Mouse (Mus musculus) stomach, embryonic 16.5 days (tissue): ENCODE results near the gene Acaca. TPM values are rescaled to one million over a fixed set of nuclear protein-coding genes. Genes with fewer than 3 reads are reported as not detected.

Experiments
- ATAC-seq: fragments of 200-750 bp; cut with Nextera tagmentation; 2 replicates; pipeline ENCODE4 v1.8.0; 2017; ENCODE audit warnings: moderate number of reproducible peaks, moderate TSS enrichment; ENCODE audit not compliant: insufficient read depth, low FRiP score
- H3K27ac ChIP-seq: fragments of 300-500 bp; sonication (generic); 2 replicates; pipeline ENCODE4 v1.5.1; 2014; ENCODE audit warnings: low read length
- H3K27me3 ChIP-seq: fragments of 300-500 bp; sonication (generic); 2 replicates; pipeline ENCODE4 v1.6.1; 2014; ENCODE audit warnings: low read length, control low read depth, mixed read lengths; ENCODE audit not compliant: control insufficient read depth, insufficient read depth
- H3K36me3 ChIP-seq: fragments of 300-500 bp; sonication (generic); 2 replicates; pipeline ENCODE4 v1.6.1; 2014; ENCODE audit warnings: low read length; ENCODE audit not compliant: control insufficient read depth, insufficient read depth
- H3K4me1 ChIP-seq: fragments of 300-500 bp; sonication (generic); 2 replicates; pipeline ENCODE4 v1.6.1; 2014; ENCODE audit warnings: low read length, control low read depth, mixed read lengths; ENCODE audit not compliant: control insufficient read depth, insufficient read depth
- H3K4me2 ChIP-seq: fragments of 300-500 bp; sonication (generic); 2 replicates; pipeline ENCODE4 v1.6.1; 2014; ENCODE audit warnings: low read depth, low read length, mixed read lengths
- H3K4me3 ChIP-seq: fragments of 300-500 bp; sonication (generic); replicated peaks from 2 replicates; pipeline ENCODE4 v1.5.1; 2014; ENCODE audit warnings: mild to moderate bottlenecking, low read length
- H3K9ac ChIP-seq: fragments of 300-500 bp; sonication (generic); 2 replicates; pipeline ENCODE4 v1.6.1; 2014; ENCODE audit warnings: low read length
- H3K9me3 ChIP-seq: fragments of 300-500 bp; sonication (generic); replicated peaks from 2 replicates; pipeline ENCODE4 v1.6.1; 2016; ENCODE audit warnings: low read length, control low read depth; ENCODE audit not compliant: control insufficient read depth
- WGBS: fragments of 180-500 bp; shearing (Covaris S2); extraction: QIAGEN DNeasy Blood & Tissue Kit; methylation state at CpG from one replicate; pipeline ENCODE4 v1.1.7; 2014; 5-methylcytosine and 5-hydroxymethylcytosine counted together
- polyA plus RNA-seq: library from polyadenylated mRNA; unstranded; fragments of >200 nt; fragmentation: Nextera tagmentation; extraction: Ambion mirVana; gene quantifications from 2 replicates; pipeline ENCODE4 v1.2.1, GENCODE M21; 2015

The Acaca gene
- polyA plus RNA-seq, 1 experiment from 2014 or later = 16.1 TPM

DNA sequence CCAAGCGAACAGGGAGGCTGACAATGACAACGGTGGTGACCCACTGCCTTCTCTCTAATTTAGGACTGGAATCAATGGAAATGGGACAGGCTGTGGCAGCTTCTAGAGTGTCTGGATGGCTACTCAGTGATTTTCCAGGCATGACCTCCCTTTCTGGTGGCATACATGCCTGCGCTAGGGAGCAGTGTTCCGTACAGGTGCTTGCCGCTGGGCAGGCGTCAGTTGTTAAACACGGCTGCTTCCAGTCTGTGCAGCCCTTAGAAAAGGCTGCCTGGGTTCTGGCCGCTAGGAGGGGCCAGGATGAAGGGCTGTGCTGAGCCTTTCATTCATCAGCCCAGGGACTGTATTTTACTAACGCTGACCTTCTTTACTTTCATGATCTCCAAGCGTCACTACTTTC lies 63.8 kb downstream of the Acaca start:
- Histone ChIP-seq H3K36me3 (no peaks in the 10 kb centered on the region), H3K4me1 (no peaks in the 10 kb centered on the region), H3K4me2 (no peak overlapping the region), H3K27ac (no peak overlapping the region), H3K9me3 (no peaks in the 10 kb centered on the region), H3K9ac (no peak overlapping the region), H3K27me3 (no peaks in the 10 kb centered on the region), H3K4me3 (no peak overlapping the region)
- WGBS = 74% methylated on average over 10 of the region's 10 CpGs
- ATAC-seq = no peak

DNA sequence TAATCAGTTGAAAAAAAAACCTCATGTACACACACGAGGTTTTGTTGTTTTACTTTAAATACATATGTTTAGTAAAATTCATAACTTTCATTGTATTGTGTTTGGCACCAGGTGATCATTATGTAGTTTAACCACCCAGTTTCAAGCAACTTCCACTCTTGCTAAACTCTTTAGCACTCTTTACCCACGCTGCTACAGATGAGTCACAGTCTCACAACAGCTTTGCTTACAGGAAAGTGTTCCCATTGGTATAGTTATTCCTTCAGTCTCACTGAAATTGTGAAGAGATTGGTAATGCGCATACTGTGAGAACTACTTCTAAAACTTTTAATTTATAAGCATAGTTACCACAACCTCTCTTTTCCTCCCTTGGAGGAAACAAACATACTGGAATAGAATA lies 65.3 kb downstream of the Acaca start:
- Histone ChIP-seq H3K9ac (no peak overlapping the region), H3K4me3 (no peak overlapping the region), H3K4me2 (no peak overlapping the region), H3K4me1 (no peaks in the 10 kb centered on the region), H3K9me3 (no peaks in the 10 kb centered on the region), H3K36me3 (no peaks in the 10 kb centered on the region), H3K27ac (no peak overlapping the region), H3K27me3 (no peaks in the 10 kb centered on the region)
- WGBS = 84% methylated on average over 3 of the region's 3 CpGs
- ATAC-seq = no peak

DNA sequence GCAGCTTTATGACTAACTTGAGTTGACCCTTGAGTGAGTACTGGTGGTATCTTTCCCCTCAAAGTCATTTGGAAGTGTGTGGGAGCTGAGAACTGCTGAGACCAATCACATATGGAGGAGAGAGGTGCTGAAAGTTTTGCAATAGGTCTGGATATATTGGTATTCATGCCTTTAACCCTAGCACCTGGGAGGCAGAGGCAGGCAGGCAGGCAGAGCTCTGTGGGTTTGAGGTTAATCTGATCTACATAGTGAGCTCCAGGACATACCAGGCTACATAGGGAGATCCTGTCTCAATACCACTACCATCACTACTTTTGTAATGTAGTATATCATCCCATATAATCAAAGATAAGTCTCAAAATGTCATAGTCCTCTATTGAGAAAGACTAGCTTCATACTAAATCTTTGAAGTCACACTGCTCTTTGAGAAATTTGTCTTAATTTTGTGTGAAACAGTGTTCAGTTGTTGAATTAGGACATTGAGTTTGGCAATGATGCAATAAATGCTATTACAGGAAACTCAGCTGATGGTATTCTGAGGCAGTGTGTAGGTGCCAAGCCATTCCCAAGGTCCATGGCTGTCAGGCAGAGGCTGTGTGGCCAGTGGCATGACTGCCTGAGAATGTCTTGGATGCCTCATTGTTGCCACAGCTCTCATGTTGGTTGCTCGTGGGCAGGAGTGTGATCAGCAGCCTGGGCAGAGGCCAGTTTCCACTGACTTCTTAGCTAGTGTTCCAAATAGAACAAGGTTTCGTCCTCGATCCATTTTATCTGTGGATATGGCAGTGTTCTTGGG lies 68.3 kb downstream of the Acaca start:
- Histone ChIP-seq H3K9ac (no peak overlapping the region), H3K36me3 (no peaks in the 10 kb centered on the region), H3K9me3 (no peaks in the 10 kb centered on the region), H3K4me1 (no peaks in the 10 kb centered on the region), H3K27ac (no peak overlapping the region), H3K4me3 (no peak overlapping the region), H3K4me2 (no peak overlapping the region), H3K27me3 (no peaks in the 10 kb centered on the region)
- 91% methylated on average over 3 of the region's 3 CpGs for WGBS
- ATAC-seq = no peak

DNA sequence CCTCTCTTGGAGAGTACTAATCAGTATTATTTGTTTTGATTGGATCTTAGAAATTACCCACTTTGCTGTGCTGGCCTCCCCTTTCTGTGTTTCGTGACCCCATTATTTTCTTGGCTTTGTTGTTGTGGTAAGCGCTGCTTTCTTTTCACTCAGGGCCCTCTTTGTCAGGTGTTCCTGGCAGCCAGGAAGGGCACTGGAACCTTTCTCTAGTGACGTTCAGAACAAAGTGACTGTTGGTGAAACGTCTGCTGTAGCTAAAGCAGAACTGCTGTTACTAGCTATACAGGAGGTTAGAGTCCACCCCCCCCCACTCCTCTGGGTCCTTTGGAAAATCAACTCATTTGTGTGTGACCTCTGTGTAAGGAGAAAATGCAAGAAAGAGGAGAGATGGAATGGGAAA lies 76.3 kb downstream of the Acaca start:
- H3K27ac ChIP-seq = no peak overlapping the region
- no peak overlapping the region for H3K4me3 ChIP-seq
- WGBS = 59% methylated on average over 4 of the region's 4 CpGs
- no peaks in the 10 kb centered on the region for H3K9me3 ChIP-seq
- H3K36me3 ChIP-seq = no peaks in the 10 kb centered on the region
- no peaks in the 10 kb centered on the region for H3K4me1 ChIP-seq
- no peak overlapping the region for H3K4me2 ChIP-seq
- no peak overlapping the region for H3K9ac ChIP-seq
- no peak for ATAC-seq
- no peaks in the 10 kb centered on the region for H3K27me3 ChIP-seq

DNA sequence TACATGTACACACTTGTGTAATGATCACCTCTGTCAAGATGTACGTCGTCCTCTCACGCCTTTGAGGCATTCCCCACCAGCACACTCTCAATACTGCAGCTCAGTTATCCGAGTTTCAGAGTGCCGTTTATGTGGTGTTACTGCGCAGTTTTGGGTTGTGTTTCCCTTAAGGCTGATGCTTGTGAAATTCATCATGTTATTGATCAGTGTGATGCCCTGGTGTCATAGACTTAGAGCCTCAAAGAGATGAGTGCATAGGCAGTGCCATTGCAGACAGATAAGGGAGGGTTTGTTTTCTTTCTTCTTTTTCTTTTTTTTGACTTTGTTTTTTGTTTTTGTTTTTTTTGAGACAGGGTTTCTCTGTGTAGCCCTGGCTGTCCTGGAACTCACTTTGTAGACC lies 81.4 kb downstream of the Acaca start:
- no peak overlapping the region for H3K9ac ChIP-seq
- ATAC-seq = no peak
- H3K9me3 ChIP-seq = no peaks in the 10 kb centered on the region
- no peaks in the 10 kb centered on the region for H3K36me3 ChIP-seq
- no peak overlapping the region for H3K4me3 ChIP-seq
- no peaks in the 10 kb centered on the region for H3K27me3 ChIP-seq
- no peak overlapping the region for H3K27ac ChIP-seq
- no peaks in the 10 kb centered on the region for H3K4me1 ChIP-seq
- no peak overlapping the region for H3K4me2 ChIP-seq
- 93% methylated on average over 6 of the region's 6 CpGs for WGBS

DNA sequence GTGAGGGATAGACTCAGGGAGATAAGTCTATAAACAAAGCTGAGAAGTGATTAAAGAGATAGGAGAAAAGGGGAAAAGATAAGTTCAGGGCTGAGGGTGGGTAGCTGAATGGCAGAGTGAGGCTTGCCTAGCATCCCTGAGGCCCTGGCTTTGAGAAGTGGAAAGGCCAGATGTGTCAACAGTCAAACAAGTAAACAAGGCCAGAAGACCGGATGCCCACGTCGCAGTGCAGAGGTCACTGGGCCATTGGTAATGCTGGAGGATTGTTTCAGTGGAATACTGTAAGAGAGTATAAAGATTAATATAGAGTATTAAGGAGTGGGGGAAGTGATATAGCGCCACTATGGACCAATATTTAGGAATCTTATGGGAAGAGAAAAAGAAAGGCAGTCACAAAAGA lies 89.5 kb downstream of the Acaca start:
- Histone ChIP-seq H3K27ac (no peak overlapping the region), H3K27me3 (no peaks in the 10 kb centered on the region), H3K4me3 (no peak overlapping the region), H3K4me1 (no peaks in the 10 kb centered on the region), H3K36me3 (no peaks in the 10 kb centered on the region), H3K9ac (no peak overlapping the region), H3K4me2 (no peak overlapping the region), H3K9me3 (no peaks in the 10 kb centered on the region)
- WGBS = 70% methylated on average over 4 of the region's 4 CpGs
- ATAC-seq = no peak

DNA sequence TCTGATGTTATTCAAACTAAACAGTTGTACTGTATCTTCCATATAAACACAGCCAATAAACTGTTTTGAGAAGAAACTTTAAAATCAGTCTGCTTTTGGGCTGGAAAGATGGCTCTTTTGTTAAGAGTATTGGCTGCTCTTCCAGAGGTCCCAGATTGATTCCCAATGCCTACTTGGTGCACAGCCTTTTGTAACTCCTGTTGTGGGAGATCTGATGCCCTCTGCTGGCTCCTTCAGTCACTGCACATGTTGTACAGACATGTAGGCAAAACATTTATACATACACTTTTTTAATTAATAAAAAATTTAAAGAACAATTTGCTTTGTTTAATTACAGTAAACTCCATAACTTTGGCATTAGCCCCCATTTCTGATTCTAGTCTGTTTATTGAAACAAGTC lies 114.1 kb downstream of the Acaca start:
- H3K4me3 ChIP-seq = no peak overlapping the region
- H3K9me3 ChIP-seq = no peaks in the 10 kb centered on the region
- no peak overlapping the region for H3K27ac ChIP-seq
- no peak for ATAC-seq
- H3K4me2 ChIP-seq = no peak overlapping the region
- H3K27me3 ChIP-seq = no peaks in the 10 kb centered on the region
- H3K36me3 ChIP-seq = no peaks in the 10 kb centered on the region
- H3K9ac ChIP-seq = no peak overlapping the region
- H3K4me1 ChIP-seq = no peaks in the 10 kb centered on the region

DNA sequence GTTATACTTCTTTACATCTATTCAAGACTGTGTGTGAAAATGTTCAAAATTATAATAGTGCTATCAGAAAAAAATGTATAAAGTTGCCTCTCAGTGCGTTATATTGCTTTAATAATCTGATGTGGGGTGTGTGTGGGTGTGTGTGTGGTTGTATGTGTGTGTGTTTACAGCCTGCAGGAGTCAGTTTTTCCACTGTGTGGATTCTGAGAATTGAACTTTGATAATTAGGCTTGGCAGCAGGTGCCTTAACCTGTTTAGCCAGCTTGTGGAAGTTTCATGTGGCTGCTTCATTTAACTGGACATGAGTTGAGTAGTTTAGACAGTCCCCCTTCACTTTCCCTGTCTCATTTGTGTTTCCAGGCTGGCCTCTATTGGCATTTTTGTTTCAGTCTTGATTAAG lies 117.9 kb downstream of the Acaca start:
- Histone ChIP-seq H3K36me3 (0 out of 2 replicates have a peak, but pooled peaks cover 3% of the 10 kb centered on the region), H3K4me2 (no peak overlapping the region), H3K9me3 (no peaks in the 10 kb centered on the region), H3K4me1 (no peaks in the 10 kb centered on the region), H3K4me3 (no peak overlapping the region), H3K9ac (no peak overlapping the region), H3K27ac (no peak overlapping the region), H3K27me3 (no peaks in the 10 kb centered on the region)
- no peak for ATAC-seq
- 80% methylated on average over 1 of the region's 1 CpGs for WGBS

DNA sequence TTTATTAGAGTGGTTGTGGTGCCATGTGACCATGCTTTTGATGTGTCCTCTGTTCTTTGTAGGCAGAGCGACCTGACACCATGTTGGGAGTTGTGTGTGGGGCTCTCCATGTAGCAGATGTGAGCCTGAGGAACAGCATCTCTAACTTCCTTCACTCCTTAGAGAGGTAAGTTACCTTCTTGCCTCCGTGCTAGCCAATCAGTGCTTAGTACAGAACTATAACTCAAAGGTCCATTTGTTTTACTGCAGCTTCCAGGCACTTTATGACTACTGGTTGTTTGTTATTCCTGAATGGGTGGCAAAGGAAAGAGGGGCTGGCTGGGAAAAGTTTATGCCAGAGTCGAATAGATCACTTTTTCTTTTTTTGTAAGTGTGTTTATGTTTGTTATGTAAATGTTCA lies 121.7 kb downstream of the Acaca start:
- Histone ChIP-seq H3K4me3 (no peak overlapping the region), H3K4me1 (no peaks in the 10 kb centered on the region), H3K4me2 (no peak overlapping the region), H3K27ac (no peak overlapping the region), H3K36me3 (0 out of 2 replicates have a peak, but pooled peaks cover 6% of the 10 kb centered on the region), H3K9ac (no peak overlapping the region), H3K27me3 (no peaks in the 10 kb centered on the region), H3K9me3 (no peaks in the 10 kb centered on the region)
- 82% methylated on average over 3 of the region's 3 CpGs for WGBS
- ATAC-seq = no peak
